Mouse (Mus musculus) spleen, adult 2 months (tissue): ENCODE measurements around the gene 4921507P07Rik.
A peak's percentile ranks its signal among the peaks of the same experiment; 100 is the strongest.

Experiments used
- CTCF ChIP-seq: fragments of 200-500 bp; IDR thresholded peaks from 2 replicates; pipeline ENCODE4 v1.5.1; 2011; ENCODE audit warnings: mild to moderate bottlenecking, inconsistent platforms; ENCODE audit not compliant: insufficient read depth, insufficient read length, insufficient replicate concordance; ENCODE audit errors: extremely low read depth
- POLR2A ChIP-seq: fragments of 200-500 bp; IDR thresholded peaks from 2 replicates; pipeline ENCODE4 v1.6.1; 2011; ENCODE audit warnings: low read depth, low read length, inconsistent platforms

GRCm38 (mm10) chr6:50536461-50536892 lies 60.0 kb downstream of the 4921507P07Rik start:
- TF ChIP-seq CTCF (peak; percentile 63; the same call in 1 of the 2 replicates), POLR2A (no peak)
